Mouse (Mus musculus) T-helper 17 cell (primary cell): ENCODE data around the gene Zfp873.
"Not testable (repeated sequence)": the region's sequence is repeated elsewhere in the genome, so short reads cannot be mapped to it uniquely, and the experiment has no call there.

Source experiments
- in situ Hi-C, 2 experiments: fragments of 300-600 bp; cut with MboI, MseI; formaldehyde crosslinking; loops; 1 replicate in 1 of 2; 2 replicates in 1 of 2; pipeline ENCODE4 v1.15.1; 2025; ENCODE audit warnings: high pct_unique_total_duplicates in 2 of 2

The Zfp873 gene

DNA sequence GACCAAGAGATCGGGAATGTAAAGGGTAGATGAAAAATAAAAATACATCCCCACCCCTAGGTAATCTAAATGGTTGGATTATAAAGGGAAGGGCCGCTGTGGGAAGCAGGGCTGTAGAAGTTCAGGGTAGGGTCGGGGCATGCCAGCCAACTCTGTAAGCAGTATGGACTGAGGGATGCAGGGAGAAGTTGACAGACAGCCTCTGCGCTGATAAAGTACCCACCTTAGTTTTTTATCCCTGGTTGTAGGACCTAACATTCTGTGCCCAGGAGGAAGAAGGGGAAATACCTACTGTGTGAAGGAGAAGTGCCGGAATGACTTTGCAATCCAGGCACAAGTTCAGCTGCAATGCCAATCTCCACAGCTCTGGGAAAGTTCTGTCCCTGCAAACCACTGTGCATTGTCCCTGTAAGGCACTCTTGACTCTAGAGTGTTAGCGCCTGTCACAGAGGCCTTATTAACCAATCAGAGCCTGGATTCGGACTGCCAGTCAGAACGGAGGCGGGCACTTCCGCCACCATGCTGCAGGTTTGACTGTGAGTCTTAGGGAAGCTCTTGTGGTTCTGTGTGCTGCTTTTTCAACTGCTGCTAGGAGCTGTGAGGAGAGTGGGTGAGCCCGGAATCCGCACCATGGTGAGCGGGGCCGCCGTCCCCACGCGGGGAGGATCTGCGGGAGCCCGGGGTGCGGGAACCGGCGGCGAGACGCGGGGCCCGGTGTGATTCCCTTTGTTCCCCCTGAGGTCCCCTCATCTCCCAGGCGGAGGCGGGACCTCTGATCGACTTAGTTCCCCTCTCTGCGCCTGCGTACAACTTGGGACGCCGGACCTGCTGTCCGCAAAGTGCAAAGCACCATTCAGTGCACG lies at the start of gene Zfp873:
Gene Zfp873 (plus strand): TSS at position 527 of the 863 bp plus-strand sequence.
- in situ Hi-C loops = loop anchor here in 1 of 2 experiments (5.0 kb wide), 2 partner anchors 51 to 129 kb away; no protein-coding TSS in a partner anchor

DNA sequence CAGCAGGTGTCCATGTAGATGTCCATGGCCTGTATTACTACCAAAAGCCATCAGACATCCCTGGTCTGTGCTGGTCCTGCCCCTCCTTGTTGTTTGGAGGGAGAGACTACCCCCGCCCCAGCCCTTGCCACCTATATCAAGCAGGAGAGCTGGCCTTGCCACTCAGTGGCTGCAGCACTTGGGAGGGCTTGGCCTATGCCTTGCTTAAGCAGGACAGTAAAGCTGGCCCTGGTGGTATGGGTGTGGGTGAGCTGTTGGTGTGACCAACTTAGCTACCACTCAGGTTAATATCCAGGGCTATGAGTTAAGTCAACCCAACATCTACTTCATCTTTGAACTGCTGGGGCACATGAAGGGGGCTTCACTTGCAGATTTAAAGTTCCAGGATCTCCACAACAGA lies 44.7 kb upstream of the Zfp873 start:
- in situ Hi-C loops = loop anchor here (5.0 to 10.0 kb wide), 3 partner anchors 58 to 291 kb away; no protein-coding TSS in a partner anchor

- in situ Hi-C loops = loop anchor here (5.0 to 10.0 kb wide), 3 partner anchors 60 to 293 kb away; no protein-coding TSS in a partner anchor
Observed at GRCm38 (mm10) chr10:82004822-82005221, 43.1 kb upstream of the Zfp873 start.

- in situ Hi-C loops = no loop called here
Observed at GRCm38 (mm10) chr10:82042191-82042590, 5.7 kb upstream of the Zfp873 start.

GRCm38 (mm10) chr10:82046603-82047002 lies 1.3 kb upstream of the Zfp873 start:
- in situ Hi-C loops = loop anchor here in 1 of 2 experiments (5.0 kb wide), 2 partner anchors 49 to 131 kb away; no protein-coding TSS in a partner anchor

- in situ Hi-C loops = loop anchor here in 1 of 2 experiments (5.0 kb wide), 2 partner anchors 51 to 129 kb away; no protein-coding TSS in a partner anchor
Observed at GRCm38 (mm10) chr10:82048460-82048804, 509 bp downstream of the Zfp873 start.

DNA sequence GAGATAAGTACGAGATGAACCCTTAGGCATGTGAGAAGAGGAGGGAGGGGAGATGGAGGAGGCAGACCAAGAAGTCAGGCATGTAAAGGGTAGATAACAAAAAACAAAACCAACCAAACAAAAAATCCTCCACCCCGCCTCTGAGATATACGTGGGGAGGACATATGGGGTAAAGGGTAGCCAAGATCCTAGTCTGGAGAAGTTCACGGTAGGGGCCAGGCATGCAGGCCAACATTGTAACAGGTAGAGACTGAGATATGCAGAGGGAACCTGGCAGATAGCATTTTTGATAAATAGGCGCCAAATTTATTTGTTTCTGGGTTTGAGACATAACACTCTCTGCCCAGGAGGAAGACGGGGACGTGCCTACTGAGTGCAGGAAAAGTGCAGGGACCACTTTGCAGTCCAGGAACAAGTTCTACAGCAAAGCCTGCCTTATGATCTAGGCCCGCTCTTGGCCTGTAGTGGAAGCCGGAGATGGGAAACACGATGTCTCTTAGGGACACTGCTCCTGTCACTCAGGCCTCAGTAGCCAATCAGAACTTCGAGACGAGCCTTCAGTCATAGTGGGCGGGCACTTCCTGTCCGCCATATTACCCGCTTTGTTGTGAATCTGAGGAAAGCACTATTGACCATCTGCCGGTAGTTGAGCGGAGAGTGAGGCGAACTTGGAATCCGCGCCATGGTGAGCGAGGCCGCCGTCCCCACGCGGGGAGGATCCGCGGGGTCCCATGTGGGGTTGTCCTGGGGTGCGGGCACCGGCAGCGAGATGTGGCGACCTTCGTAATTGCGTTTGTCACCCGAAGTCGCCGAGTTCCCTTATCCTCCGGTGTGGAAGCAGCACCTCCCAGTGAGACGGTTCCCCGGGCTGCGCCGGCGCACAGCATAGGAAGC lies 35.1 kb downstream of the Zfp873 start, which contains the start of gene BC024063:
Gene BC024063 (plus strand): TSS at position 626 of the 894 bp plus-strand sequence.
- in situ Hi-C loops = not testable (repeated sequence)

DNA sequence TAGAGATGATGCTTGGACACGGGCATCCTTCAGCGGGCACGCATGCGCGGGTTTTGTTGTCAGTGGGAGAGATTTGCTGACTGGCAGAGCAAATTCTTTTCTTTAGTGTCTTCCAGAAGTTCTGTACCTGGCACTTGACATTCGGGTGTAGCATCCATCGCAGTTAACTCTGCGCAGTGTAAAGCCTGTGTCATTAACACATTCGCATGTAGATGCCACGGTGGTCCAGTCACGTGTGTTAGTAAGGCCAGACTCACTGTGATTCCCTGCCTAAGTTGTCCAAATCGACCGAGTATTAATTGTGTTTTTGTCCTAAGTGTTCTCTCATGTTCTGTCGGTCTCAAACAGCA lies 35.7 kb downstream of the Zfp873 start:
- in situ Hi-C loops = not testable (repeated sequence)
